Mouse (Mus musculus): ENCODE results near the gene Cd109.

Gene Cd109

GRCm38 (mm10) chr9:78615401-78616021, at the start of gene Cd109:
Gene Cd109, plus strand, starts transcription at chr9:78615546.
- DNase-seq (ENCODE audit: low read depth in 2 of 2, low spot score in 2 of 2), result no peak

GRCm38 (mm10) chr9:78569934-78570333, 45.4 kb upstream of the Cd109 start:
- DNase-seq (ENCODE audit: low read depth in 2 of 2, low spot score in 2 of 2), result no peak

- no peak for DNase-seq (ENCODE audit: low read depth in 2 of 2, low spot score in 2 of 2)
Observed at GRCm38 (mm10) chr9:78576466-78576865, 38.9 kb upstream of the Cd109 start.

GRCm38 (mm10) chr9:78578824-78579223, 36.5 kb upstream of the Cd109 start:
- DNase-seq (ENCODE audit: low read depth in 2 of 2, low spot score in 2 of 2), result no peak

- DNase-seq (ENCODE audit: low read depth in 2 of 2, low spot score in 2 of 2), result no peak
Observed at GRCm38 (mm10) chr9:78579644-78580396, 35.5 kb upstream of the Cd109 start.

- DNase-seq (ENCODE audit: low read depth in 2 of 2, low spot score in 2 of 2), result no peak
Observed at GRCm38 (mm10) chr9:78587218-78587883, 28.0 kb upstream of the Cd109 start.

GRCm38 (mm10) chr9:78587914-78588313, 27.4 kb upstream of the Cd109 start, which contains the start of gene Slc17a5:
Gene Slc17a5, minus strand, starts transcription at chr9:78588041.
- peak; percentile 90 to 95 for DNase-seq (ENCODE audit: low read depth in 2 of 2, low spot score in 2 of 2)

GRCm38 (mm10) chr9:78588411-78589033, 26.8 kb upstream of the Cd109 start:
- DNase-seq (ENCODE audit: low read depth in 2 of 2, low spot score in 2 of 2), result no peak

- DNase-seq (ENCODE audit: low read depth in 2 of 2, low spot score in 2 of 2), result no peak
Observed at GRCm38 (mm10) chr9:78590471-78590870, 24.9 kb upstream of the Cd109 start.

- no peak for DNase-seq (ENCODE audit: low read depth in 2 of 2, low spot score in 2 of 2)
Observed at GRCm38 (mm10) chr9:78595257-78595656, 20.1 kb upstream of the Cd109 start.

GRCm38 (mm10) chr9:78595769-78596555, 19.4 kb upstream of the Cd109 start:
- no peak for DNase-seq (ENCODE audit: low read depth in 2 of 2, low spot score in 2 of 2)

- DNase-seq (ENCODE audit: low read depth in 2 of 2, low spot score in 2 of 2), result peak; percentile 14 to 35
Observed at GRCm38 (mm10) chr9:78596834-78597233, 18.5 kb upstream of the Cd109 start.

GRCm38 (mm10) chr9:78599927-78600326, 15.4 kb upstream of the Cd109 start:
- no peak for DNase-seq (ENCODE audit: low read depth in 2 of 2, low spot score in 2 of 2)

- no peak for DNase-seq (ENCODE audit: low read depth in 2 of 2, low spot score in 2 of 2)
Observed at GRCm38 (mm10) chr9:78601046-78601730, 14.2 kb upstream of the Cd109 start.

GRCm38 (mm10) chr9:78614201-78614600, 1.1 kb upstream of the Cd109 start:
- DNase-seq (ENCODE audit: low read depth in 2 of 2, low spot score in 2 of 2), result no peak

- DNase-seq (ENCODE audit: low read depth in 2 of 2, low spot score in 2 of 2), result no peak
Observed at GRCm38 (mm10) chr9:78619285-78619684, 3.9 kb downstream of the Cd109 start.

GRCm38 (mm10) chr9:78623301-78623747, 8.0 kb downstream of the Cd109 start:
- no peak for DNase-seq (ENCODE audit: low read depth in 2 of 2, low spot score in 2 of 2)

- no peak for DNase-seq (ENCODE audit: low read depth in 2 of 2, low spot score in 2 of 2)
Observed at GRCm38 (mm10) chr9:78629991-78630390, 14.6 kb downstream of the Cd109 start.

GRCm38 (mm10) chr9:78631755-78632434, 16.5 kb downstream of the Cd109 start:
- no peak for DNase-seq (ENCODE audit: low read depth in 2 of 2, low spot score in 2 of 2)

GRCm38 (mm10) chr9:78633976-78634375, 18.6 kb downstream of the Cd109 start:
- DNase-seq (ENCODE audit: low read depth in 2 of 2, low spot score in 2 of 2), result no peak

All from CD8-positive naive resting alpha-beta T cell, adult 2 months (primary cell).